Mouse (Mus musculus) lung, embryonic 16.5 days (tissue): Measurements from ENCODE around the gene Lim2. TPM values are rescaled to one million over a fixed set of nuclear protein-coding genes. Genes with fewer than 3 reads are reported as not detected.
A peak's percentile ranks its signal among the peaks of the same experiment; 100 is the strongest.

Source experiments
- ATAC-seq: fragments of 200-750 bp; cut with Nextera tagmentation; 2 replicates; pipeline ENCODE4 v1.8.0; 2017; ENCODE audit warnings: low read depth, mild to moderate bottlenecking, moderate library complexity
- H3K27ac ChIP-seq: fragments of 300-500 bp; sonication (generic); 2 replicates; pipeline ENCODE4 v1.5.1; 2014; ENCODE audit warnings: mild to moderate bottlenecking, control low read depth, low read length
- H3K27me3 ChIP-seq: fragments of 300-500 bp; sonication (generic); 2 replicates; pipeline ENCODE4 v1.6.1; 2014; ENCODE audit warnings: low read depth, low read length, mixed read lengths; ENCODE audit not compliant: control insufficient read depth, insufficient read depth
- H3K36me3 ChIP-seq: fragments of 300-500 bp; sonication (generic); 2 replicates; pipeline ENCODE4 v1.6.1; 2014; ENCODE audit warnings: low read length; ENCODE audit not compliant: control insufficient read depth, insufficient read depth
- H3K4me1 ChIP-seq: fragments of 300-500 bp; sonication (generic); replicated peaks from 2 replicates; pipeline ENCODE4 v1.6.1; 2014; ENCODE audit warnings: low read length, mixed read lengths; ENCODE audit not compliant: control insufficient read depth, insufficient read depth
- H3K4me2 ChIP-seq: fragments of 300-500 bp; sonication (generic); 2 replicates; pipeline ENCODE4 v1.6.1; 2014; ENCODE audit warnings: low read depth, low read length, control low read depth
- H3K4me3 ChIP-seq: fragments of 300-500 bp; sonication (generic); 2 replicates; pipeline ENCODE4 v1.5.1; 2014; ENCODE audit warnings: mild to moderate bottlenecking, low read length, control low read depth
- H3K9ac ChIP-seq: fragments of 300-500 bp; sonication (generic); 2 replicates; pipeline ENCODE4 v1.6.1; 2014; ENCODE audit warnings: low read length, control low read depth
- H3K9me3 ChIP-seq: fragments of 300-500 bp; sonication (generic); 2 replicates; pipeline ENCODE4 v1.6.1; 2016; ENCODE audit warnings: low read length; ENCODE audit not compliant: control insufficient read depth
- WGBS: fragments of 180-500 bp; shearing (Covaris S2); extraction: QIAGEN DNeasy Blood & Tissue Kit; methylation state at CpG from one replicate; pipeline ENCODE4 v1.1.7; 2014; 5-methylcytosine and 5-hydroxymethylcytosine counted together
- microRNA-seq: library from miRNA; unstranded; fragments of <30 nt; microRNA quantifications from one replicate; pipeline ENCODE4, GENCODE M21; 2016
- polyA plus RNA-seq: library from polyadenylated mRNA; unstranded; fragments of >200 nt; fragmentation: Nextera tagmentation; extraction: Ambion mirVana; gene quantifications from 2 replicates; pipeline ENCODE4 v1.2.1, GENCODE M21; 2015

Lim2 gene
- polyA plus RNA-seq, 1 experiment from 2014 or later: not detected

- no peak for ATAC-seq
- Histone ChIP-seq H3K4me3 (no peak overlapping the region), H3K4me2 (no peak overlapping the region), H3K36me3 (no peaks in the 10 kb centered on the region), H3K4me1 (no peaks in the 10 kb centered on the region), H3K27me3 (peaks cover 24% of the 10 kb centered on the region), H3K27ac (no peak overlapping the region), H3K9me3 (no peaks in the 10 kb centered on the region), H3K9ac (no peak overlapping the region)
- 4% methylated on average over 13 of the region's 13 CpGs for WGBS
Measured at GRCm38 (mm10) chr7:43476376-43476775, 48.9 kb downstream of the Lim2 start.

DNA sequence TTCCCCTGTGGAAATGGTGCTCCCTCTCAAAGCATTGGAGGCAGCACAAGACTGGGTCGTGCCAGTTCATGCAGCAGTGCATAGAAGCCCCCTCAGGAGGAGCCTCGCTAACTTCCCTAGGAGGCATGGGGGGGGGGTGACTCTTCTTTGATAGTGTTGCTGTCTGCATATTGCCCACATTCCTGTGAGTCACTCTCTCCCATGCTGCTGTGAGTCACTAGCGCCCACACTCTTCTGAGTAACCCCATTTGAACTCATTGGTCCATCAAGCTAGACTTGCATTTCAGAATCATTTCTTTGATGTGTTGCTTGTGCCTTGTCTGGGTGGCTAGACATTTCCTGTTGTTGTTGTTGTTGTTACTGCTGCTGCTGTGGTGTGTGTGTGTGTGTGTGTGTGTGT is 53.7 kb downstream of the Lim2 start:
- ATAC-seq: no peak
- H3K36me3 ChIP-seq: no peaks in the 10 kb centered on the region
- H3K4me2 ChIP-seq: no peak overlapping the region
- H3K4me1 ChIP-seq: 0 out of 2 replicates have a peak, but pooled peaks cover 4% of the 10 kb centered on the region
- 57% methylated on average over 3 of the region's 3 CpGs for WGBS
- H3K27ac ChIP-seq: no peak overlapping the region
- no peak overlapping the region for H3K9ac ChIP-seq
- peaks cover 13% of the 10 kb centered on the region for H3K27me3 ChIP-seq
- H3K4me3 ChIP-seq: no peak overlapping the region
- H3K9me3 ChIP-seq: no peaks in the 10 kb centered on the region

- Histone ChIP-seq H3K27ac (no peak overlapping the region), H3K4me3 (no peak overlapping the region), H3K9me3 (no peaks in the 10 kb centered on the region), H3K27me3 (peaks cover 3% of the 10 kb centered on the region), H3K4me2 (no peak overlapping the region), H3K36me3 (no peaks in the 10 kb centered on the region), H3K4me1 (0 out of 2 replicates have a peak, but pooled peaks cover 4% of the 10 kb centered on the region), H3K9ac (no peak overlapping the region)
- ATAC-seq: peak; percentile 68
- WGBS: 38% methylated on average over 8 of the region's 8 CpGs
Measured at GRCm38 (mm10) chr7:43482090-43482716, 54.7 kb downstream of the Lim2 start.

GRCm38 (mm10) chr7:43483236-43483635 is 55.8 kb downstream of the Lim2 start:
- H3K27ac ChIP-seq: no peak overlapping the region
- H3K9me3 ChIP-seq: no peaks in the 10 kb centered on the region
- H3K9ac ChIP-seq: no peak overlapping the region
- no peak overlapping the region for H3K4me3 ChIP-seq
- no peak overlapping the region for H3K4me2 ChIP-seq
- 4% methylated on average over 10 of the region's 10 CpGs for WGBS
- 0 out of 2 replicates have a peak, but pooled peaks cover 4% of the 10 kb centered on the region for H3K4me1 ChIP-seq
- no peaks in the 10 kb centered on the region for H3K27me3 ChIP-seq
- peak; percentile 39; the same call in 1 of the 2 replicates for ATAC-seq
- no peaks in the 10 kb centered on the region for H3K36me3 ChIP-seq

Small RNAs within 50 kb of the gene (microRNA-seq; reads per million reads assigned to microRNA genes)
- 0.79 reads per million for gene Mir7051

Other genes with a start within 250 kb of the Lim2 start
- gene Zfp715, start 114.4 kb upstream of the Lim2 start, polyA plus RNA-seq: 13.1 and 15.8 TPM in 2 replicates
- gene Siglecf, start 76.3 kb upstream of the Lim2 start, polyA plus RNA-seq: 0.14 and 0.23 TPM in 2 replicates
- 0.25 and 0.48 TPM in 2 replicates for gene Siglecg, start 19.5 kb upstream of the Lim2 start, polyA plus RNA-seq
- gene Nkg7, start 9.4 kb downstream of the Lim2 start, polyA plus RNA-seq: 3.1 and 5.2 TPM in 2 replicates
- gene Cldnd2, start 13.1 kb downstream of the Lim2 start, polyA plus RNA-seq: not detected in 2 replicates
- 348 and 368 TPM in 2 replicates for gene Etfb, start 16.4 kb downstream of the Lim2 start, polyA plus RNA-seq
- 0.49 TPM in 1 of 2 replicates, not detected in the other for gene Gm45233, start 16.5 kb downstream of the Lim2 start, polyA plus RNA-seq
- gene Vsig10l, start 35.5 kb downstream of the Lim2 start, polyA plus RNA-seq: 2.8 and 3.7 TPM in 2 replicates
- 0.15 and 0.38 TPM in 2 replicates for gene Iglon5, start 62.4 kb downstream of the Lim2 start, polyA plus RNA-seq
- not detected in 2 replicates for gene 4931406B18Rik, start 78.3 kb downstream of the Lim2 start, polyA plus RNA-seq
- gene Cd33, start 116.8 kb downstream of the Lim2 start, polyA plus RNA-seq: 2.2 and 2.3 TPM in 2 replicates
- 4.3 TPM in 2 replicates for gene Zfp658, start 134.6 kb downstream of the Lim2 start, polyA plus RNA-seq
- 14.1 and 15.8 TPM in 2 replicates for gene Zfp719, start 151.9 kb downstream of the Lim2 start, polyA plus RNA-seq
- gene Zfp819, start 179.5 kb downstream of the Lim2 start, polyA plus RNA-seq: 0.41 and 0.80 TPM in 2 replicates
- gene Ceacam18, start 207.0 kb downstream of the Lim2 start, polyA plus RNA-seq: not detected in 2 replicates
- 1.2 and 2.2 TPM in 2 replicates for gene Siglece, start 232.5 kb downstream of the Lim2 start, polyA plus RNA-seq
- 13.0 and 13.1 TPM in 2 replicates for gene Ctu1, start 244.3 kb downstream of the Lim2 start, polyA plus RNA-seq